Mouse (Mus musculus) erythroblast, embryonic 14.5 days (primary cell): ENCODE results near the gene Ostf1.

Source experiments
- GATA1 ChIP-seq: IDR thresholded peaks from 2 replicates; pipeline ENCODE4 v1.6.1; 2012; ENCODE audit warnings: low read length, inconsistent platforms, mixed read lengths
- TAL1 ChIP-seq: IDR thresholded peaks from 3 replicates; pipeline ENCODE4 v1.6.1; 2012; ENCODE audit warnings: low read length, inconsistent platforms, mixed read lengths

DNA sequence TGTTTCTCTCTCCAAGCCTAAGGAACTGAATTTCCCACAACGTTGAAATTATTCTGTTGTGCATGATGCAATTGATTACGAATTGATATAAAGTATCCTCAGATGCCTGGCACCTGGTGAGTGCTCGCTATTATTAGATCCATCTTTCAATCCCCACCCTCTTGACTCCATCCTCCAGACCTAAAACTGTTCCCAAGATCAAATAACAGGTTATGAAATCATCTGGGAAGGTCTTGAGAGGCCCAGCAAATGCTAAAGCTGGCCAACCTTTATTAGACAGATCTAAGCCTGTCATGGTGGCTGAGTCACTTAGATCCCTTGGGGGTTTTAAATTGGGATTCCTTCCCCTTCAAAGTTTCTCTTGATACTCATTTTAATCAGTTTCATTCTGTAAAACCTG is 28.8 kb upstream of the Ostf1 start:
- no peak for TF ChIP-seq GATA1
- no peak for TF ChIP-seq TAL1
